Mouse (Mus musculus) c-Kit-negative CD71-positive TER-119-positive erythroid progenitor cells, embryonic 14.5 days (primary cell): Measurements from ENCODE around the gene Cyp24a1.

Source experiments
- DNase-seq: peaks from one replicate; pipeline ENCODE4 v3.0.0-alpha.2; 2013; ENCODE audit warnings: low read depth, low spot score

Gene Cyp24a1

DNA sequence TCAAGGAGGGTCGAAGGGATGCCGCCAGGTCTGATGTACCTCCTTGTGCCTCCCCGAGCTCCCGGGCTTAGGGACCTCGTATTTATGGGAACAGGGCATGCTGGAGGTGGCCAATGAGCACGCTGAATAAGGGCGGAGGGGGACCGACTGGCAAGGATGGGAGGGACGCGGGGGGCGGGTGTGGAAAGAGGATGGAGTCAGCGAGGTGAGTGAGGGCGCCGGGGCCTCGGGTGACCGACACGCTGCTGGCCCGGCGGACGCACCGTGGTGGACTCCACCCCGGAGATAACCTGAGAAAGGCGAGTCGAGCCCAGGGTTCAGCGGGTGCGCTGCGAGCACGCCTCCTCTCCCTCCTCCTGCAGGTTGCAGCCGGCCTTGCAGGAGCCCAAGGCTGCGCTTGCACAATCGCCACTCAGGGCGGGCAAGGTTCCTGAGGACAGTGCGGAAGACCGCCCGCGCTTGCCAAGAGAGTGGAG, at the start of gene Cyp24a1:
Gene Cyp24a1, minus strand, starts transcription at position 55 of the 476 bp plus-strand sequence.
- DNase-seq = no peak

GRCm38 (mm10) chr2:170545745-170546144, 48.8 kb upstream of the Cyp24a1 start:
- DNase-seq = no peak

GRCm38 (mm10) chr2:170544950-170545349, 48.0 kb upstream of the Cyp24a1 start:
- no peak for DNase-seq

DNA sequence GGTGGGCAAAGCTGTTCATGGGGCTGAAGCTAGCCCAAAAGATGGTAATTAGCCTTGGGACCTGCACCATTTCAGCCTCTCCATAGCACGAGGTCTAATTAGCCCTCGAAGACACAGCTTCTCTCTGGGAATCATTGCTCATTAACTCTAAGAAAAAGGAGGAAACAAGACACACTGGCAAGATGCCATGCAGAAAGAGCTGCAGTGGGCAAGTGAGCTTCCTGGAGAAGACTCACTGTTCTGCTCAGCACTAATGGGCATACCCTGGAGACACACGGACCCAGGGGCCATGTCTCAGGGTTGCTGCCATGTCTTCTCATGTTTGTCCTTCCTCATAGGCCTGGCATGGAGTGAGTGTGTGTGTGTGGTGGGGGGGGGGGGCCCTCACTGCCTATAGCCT, 47.2 kb upstream of the Cyp24a1 start:
- DNase-seq = no peak

DNA sequence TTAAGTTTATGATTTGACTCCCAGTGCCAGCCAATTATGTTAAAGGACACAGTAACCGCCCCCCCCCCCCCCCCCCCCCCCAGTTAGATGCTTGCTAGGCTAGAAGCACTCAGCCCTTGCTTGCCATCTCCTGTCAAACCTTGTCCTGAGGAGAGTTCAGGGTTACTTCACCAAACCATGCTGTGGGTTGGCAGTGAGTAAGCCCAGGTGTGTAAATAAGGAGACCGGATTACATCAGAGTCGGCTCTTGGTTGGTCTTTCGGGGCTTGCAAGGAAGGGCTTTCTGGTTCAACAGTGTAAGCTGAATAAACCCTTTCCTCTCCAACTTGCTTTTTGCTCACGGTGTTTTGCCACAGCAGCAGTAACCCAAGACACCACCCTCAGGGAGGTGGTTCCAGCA, 46.7 kb upstream of the Cyp24a1 start:
- no peak for DNase-seq

DNA sequence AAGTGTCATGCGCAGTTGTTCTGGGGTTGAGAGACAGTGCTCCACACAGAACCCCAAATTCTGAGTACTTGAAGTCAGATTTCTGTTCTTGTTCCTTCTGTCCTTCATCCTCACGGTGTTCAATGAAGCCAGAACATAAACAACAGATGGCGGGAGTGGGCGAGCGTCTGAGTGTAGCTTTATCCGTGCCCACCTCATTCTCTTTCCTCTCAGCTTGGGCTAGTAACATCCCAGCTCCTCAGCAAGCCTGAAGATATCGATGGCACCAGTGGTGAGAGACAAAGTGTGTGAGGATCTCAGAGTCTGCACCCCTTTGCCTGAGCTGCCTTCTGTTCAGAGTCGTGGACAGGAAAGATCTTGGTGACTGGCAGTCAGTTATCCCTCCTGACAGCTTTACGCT, 42.3 kb upstream of the Cyp24a1 start:
- DNase-seq = no peak

DNA sequence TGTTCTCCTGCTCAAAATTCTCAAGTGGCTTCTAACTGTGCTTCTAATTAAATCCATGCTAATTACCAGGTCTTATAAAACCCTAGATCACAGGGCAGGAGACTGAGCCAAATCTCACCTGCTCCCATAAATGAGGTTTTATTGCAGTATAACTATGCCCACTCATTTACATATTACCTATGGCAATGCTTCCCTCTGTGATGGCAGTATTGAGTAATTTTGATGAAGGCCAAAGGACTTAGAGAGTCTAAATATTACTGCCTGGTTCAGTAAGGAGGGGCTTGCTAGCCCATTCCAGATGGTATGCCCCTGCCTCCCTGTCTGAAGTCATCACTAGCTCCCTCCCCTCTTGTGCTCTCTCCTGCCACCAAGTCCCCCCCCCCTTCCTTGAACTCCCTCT, 38.9 kb upstream of the Cyp24a1 start:
- DNase-seq = no peak

GRCm38 (mm10) chr2:170534803-170535174, 37.8 kb upstream of the Cyp24a1 start:
- DNase-seq = no peak

DNA sequence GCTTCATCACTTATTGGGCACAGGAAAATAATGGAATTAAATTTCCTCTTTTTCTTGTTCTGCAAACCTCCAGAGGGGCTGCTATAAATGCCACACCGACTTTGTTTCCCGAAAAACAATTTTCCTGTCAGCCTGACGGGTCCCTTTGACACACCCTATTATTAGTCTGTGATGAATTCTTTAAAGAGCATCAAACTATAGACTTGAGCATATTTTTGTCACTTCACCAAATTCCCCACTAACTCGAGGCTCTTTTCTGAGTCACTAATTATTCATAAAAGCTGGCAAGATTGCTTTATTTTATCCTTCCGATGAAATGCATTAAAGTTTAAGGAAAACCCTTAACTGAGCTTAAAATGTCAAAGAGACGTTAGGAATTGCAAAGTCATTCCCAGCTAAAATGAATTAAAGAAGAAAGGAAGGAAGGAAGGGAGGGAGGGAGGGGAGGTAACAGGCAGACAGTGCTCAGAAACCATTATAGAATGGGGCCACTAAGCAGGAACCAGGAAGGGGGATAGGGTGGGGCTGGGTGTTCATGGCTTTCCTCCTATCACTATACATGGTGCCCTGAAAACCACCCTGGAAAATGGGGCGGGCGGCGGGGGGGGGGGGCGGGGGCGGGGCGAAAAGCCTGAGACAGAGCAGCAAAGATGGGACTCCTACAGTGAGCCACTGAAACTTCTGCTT, 37.3 kb upstream of the Cyp24a1 start:
- no peak for DNase-seq

DNA sequence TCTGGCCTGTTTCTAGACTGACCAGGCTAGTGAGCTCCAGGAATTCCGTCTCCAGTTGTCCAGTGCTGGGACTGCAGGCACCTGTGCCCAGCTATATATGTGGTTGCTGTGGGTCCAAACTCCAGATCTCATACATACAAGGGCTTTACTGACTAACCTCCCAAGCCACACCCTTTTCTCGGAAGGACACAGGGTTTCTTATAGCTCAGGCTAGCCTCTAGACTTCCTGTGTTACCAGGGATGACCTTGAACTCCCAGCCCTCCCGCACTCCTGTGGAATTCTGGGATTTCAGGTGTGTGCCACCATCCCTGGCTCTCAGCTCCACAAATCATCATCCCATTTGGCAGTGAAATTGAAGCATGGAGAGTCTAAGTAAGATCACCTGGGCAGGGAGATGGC, 33.3 kb upstream of the Cyp24a1 start:
- DNase-seq = no peak

DNA sequence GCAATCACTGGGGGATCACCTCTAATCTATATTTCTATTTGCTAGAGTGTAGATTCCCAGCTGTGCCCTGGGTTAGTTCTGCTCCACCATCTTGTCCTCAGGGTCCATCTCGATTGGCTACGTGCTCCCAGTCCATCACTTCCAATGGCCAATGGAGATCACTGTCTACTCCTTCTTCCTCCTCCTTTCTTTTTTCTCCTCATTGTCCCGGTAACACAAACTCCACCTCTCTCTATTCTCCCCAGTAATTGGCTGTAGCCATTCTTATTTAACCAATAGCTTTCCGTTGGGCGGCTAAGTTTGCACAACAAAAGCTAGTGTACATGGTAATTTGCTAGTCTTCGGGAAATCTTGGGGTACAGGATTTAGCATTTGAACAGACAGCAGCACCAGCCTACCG, 32.8 kb upstream of the Cyp24a1 start:
- DNase-seq = no peak

DNA sequence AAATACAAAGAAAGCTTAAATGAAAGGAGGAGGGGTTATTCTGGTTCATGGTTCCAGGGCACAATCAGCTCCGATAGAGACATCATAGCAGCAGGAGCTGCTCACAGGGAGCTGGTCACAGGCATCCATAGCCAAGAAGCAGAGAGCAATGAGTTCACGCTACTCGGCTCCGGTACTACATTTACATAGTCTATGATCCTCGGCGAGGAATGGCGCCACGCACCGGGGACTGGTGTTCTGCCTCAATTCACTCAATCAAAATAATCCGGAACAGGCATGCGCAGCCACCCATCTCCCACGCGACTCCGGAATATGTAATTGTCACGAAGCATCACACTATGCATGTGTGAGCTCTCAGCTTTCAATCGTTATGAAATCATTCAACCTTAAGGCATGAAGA, 31.1 kb upstream of the Cyp24a1 start:
- no peak for DNase-seq

- no peak for DNase-seq
Measured at GRCm38 (mm10) chr2:170526513-170526912, 29.6 kb upstream of the Cyp24a1 start.

GRCm38 (mm10) chr2:170520321-170520971, 23.5 kb upstream of the Cyp24a1 start:
- DNase-seq = no peak

DNA sequence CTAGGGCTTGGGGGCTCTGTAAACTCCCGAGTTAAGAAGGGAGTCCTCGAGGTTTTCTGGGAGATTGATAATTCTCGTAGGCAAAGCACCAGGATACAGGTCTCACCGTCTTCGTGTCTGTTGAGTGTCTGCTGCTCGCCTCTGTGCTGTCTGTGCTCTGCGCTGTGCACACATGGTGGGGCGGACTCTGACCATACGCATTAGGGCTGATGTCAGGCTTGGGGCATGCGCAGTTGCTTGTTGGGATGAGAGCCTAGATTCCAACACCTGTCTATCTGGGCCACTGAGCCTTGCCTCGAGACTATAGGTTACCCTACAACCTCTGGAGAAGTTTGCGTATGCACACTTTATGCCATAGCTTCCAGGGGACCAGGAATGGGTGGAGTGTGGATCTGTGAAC, 16.8 kb upstream of the Cyp24a1 start:
- no peak for DNase-seq

GRCm38 (mm10) chr2:170511073-170511891, 14.3 kb upstream of the Cyp24a1 start:
- DNase-seq = peak; percentile 80

- DNase-seq = peak; percentile 55
Measured at GRCm38 (mm10) chr2:170508821-170509220, 11.9 kb upstream of the Cyp24a1 start.

GRCm38 (mm10) chr2:170507734-170508133, 10.8 kb upstream of the Cyp24a1 start:
- peak; percentile 36 for DNase-seq

DNA sequence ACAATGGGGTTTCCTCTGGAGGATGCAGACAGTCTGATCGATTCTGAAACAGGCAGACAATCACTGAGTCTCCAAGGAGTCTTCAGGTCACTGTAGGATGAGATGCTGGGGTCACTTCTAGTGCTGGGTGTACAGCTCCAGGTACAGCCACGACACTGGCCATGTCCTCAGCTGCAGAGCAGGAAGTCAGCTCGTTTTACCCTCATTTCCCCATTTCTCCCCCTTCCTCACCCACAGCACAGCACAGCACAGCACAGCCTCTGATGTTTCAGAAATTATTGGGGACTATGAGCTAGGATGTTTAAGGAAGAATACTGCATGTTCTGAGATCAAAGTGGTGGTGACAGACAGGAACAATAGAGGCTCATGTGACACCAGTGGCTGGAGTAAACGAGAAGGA, 7.0 kb upstream of the Cyp24a1 start:
- DNase-seq = no peak

DNA sequence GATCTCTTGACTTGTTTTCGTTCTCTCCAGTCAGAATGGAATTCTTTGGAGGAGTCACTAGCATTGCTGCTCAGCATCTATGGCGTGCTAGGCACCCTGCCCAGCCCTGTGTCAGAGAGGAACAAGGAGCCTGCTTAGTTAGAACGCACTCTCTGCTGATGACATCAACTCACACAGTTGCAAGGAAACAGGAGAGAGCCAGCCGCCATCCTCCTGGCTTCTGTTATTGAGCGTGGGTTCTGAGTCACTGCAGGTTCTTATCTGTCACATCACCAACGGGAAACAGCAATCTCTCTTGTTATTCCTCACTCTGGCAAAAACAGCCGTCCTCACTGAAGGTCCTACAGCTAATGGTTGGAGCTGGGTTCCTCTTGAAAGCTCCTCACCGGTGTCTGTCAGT, 6.4 kb upstream of the Cyp24a1 start:
- no peak for DNase-seq

- no peak for DNase-seq
Measured at GRCm38 (mm10) chr2:170498011-170498410, 1.1 kb upstream of the Cyp24a1 start.

GRCm38 (mm10) chr2:170496154-170496930, 603 bp downstream of the Cyp24a1 start, which contains the start of gene Pfdn4:
Gene Pfdn4, plus strand, starts transcription at chr2:170496428.
- DNase-seq = no peak
